Mouse (Mus musculus) limb, embryonic 14.5 days (tissue): ENCODE data around the gene Mms22l. TPM values are rescaled to one million over a fixed set of nuclear protein-coding genes. Genes with fewer than 3 reads are reported as not detected.

Source experiments
- ATAC-seq: fragments of 200-750 bp; cut with Nextera tagmentation; 2 replicates; pipeline ENCODE4 v1.8.0; 2017; ENCODE audit warnings: low read depth, moderate number of reproducible peaks, moderate TSS enrichment; ENCODE audit not compliant: low FRiP score
- DNase-seq: peaks from one replicate; pipeline ENCODE4 v3.0.0-alpha.2; 2015; ENCODE audit warnings: low spot score
- H3K27ac ChIP-seq: fragments of 300-500 bp; sonication (generic); replicated peaks from 2 replicates; pipeline ENCODE4 v1.5.1; 2014; ENCODE audit warnings: low read depth, mild to moderate bottlenecking, low read length, moderate library complexity, mixed read lengths
- H3K27me3 ChIP-seq: fragments of 300-500 bp; sonication (generic); 2 replicates; pipeline ENCODE4 v1.6.1; 2014; ENCODE audit warnings: low read length, mixed read lengths; ENCODE audit not compliant: control insufficient read depth, insufficient read depth
- H3K36me3 ChIP-seq: fragments of 300-500 bp; sonication (generic); 2 replicates; pipeline ENCODE4 v1.6.1; 2014; ENCODE audit warnings: mild to moderate bottlenecking, low read length, moderate library complexity, mixed read lengths; ENCODE audit not compliant: control insufficient read depth, insufficient read depth
- H3K4me1 ChIP-seq: fragments of 300-500 bp; sonication (generic); 2 replicates; pipeline ENCODE4 v1.6.1; 2014; ENCODE audit warnings: antibody characterized with exemption, low read length, mixed read lengths; ENCODE audit not compliant: control insufficient read depth, insufficient read depth
- H3K4me2 ChIP-seq: fragments of 300-500 bp; sonication (generic); replicated peaks from 2 replicates; pipeline ENCODE4 v1.6.1; 2014; ENCODE audit warnings: low read depth, mild to moderate bottlenecking, low read length, moderate library complexity; ENCODE audit not compliant: severe bottlenecking
- H3K4me3 ChIP-seq: fragments of 300-500 bp; sonication (generic); replicated peaks from 2 replicates; pipeline ENCODE4 v1.5.1; 2014; ENCODE audit warnings: low read length
- H3K9ac ChIP-seq: fragments of 300-500 bp; sonication (generic); 2 replicates; pipeline ENCODE4 v1.6.1; 2014; ENCODE audit warnings: mild to moderate bottlenecking, low read depth, low read length, moderate library complexity; ENCODE audit not compliant: severe bottlenecking
- H3K9me3 ChIP-seq: fragments of 300-500 bp; sonication (generic); 2 replicates; pipeline ENCODE4 v1.6.1; 2016; ENCODE audit warnings: low read length; ENCODE audit not compliant: control insufficient read depth
- POLR2A ChIP-seq: fragments of 200-500 bp; IDR thresholded peaks from 2 replicates; pipeline ENCODE4 v1.8.0; 2012; ENCODE audit warnings: inconsistent platforms, mild to moderate bottlenecking, moderate library complexity, borderline replicate concordance; ENCODE audit not compliant: insufficient read depth, insufficient read length; ENCODE audit errors: extremely low read depth
- WGBS: fragments of 180-500 bp; shearing (Covaris S2); extraction: QIAGEN DNeasy Blood & Tissue Kit; methylation state at CpG from one replicate; pipeline ENCODE4 v1.1.7; 2014; 5-methylcytosine and 5-hydroxymethylcytosine counted together
- polyA plus RNA-seq, 2 experiments: library from polyadenylated mRNA; depleted of rRNA in 1 of 2; stranded (reverse) in 1 of 2; unstranded in 1 of 2; fragments of >200 nt; fragmentation: Nextera tagmentation in 1 of 2; extraction: Ambion mirVana in 1 of 2; gene quantifications; 2 replicates each; pipeline versions ENCODE4 v1.2.1 to v1.2.3; 2012 to 2014

The Mms22l gene
- polyA plus RNA-seq, 2 experiments, result 25.5 to 26.0 TPM

DNA sequence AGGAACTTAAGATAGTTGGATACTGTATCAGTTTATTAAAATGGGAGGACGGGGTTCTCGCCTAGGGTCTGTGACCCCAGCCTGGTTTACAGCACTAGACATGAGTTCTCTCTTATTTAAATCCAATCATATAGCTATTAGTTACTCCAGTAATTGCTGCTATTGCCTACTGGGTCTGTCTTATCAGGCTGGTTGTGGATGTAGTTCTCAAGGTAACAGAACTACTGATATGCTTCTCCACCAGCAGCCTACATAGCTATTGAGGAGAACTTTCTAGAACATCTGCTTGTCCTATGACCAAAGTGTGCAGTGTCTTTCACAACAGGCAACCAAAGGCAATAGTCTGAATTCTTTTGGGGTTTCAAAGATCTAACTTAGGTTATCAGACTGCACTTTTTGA lies 113.3 kb downstream of the Mms22l start:
- DNase-seq, result no peak
- Histone ChIP-seq H3K9ac (no peak overlapping the region), H3K36me3 (0 out of 2 replicates have a peak, but pooled peaks cover 6% of the 10 kb centered on the region), H3K4me3 (no peak overlapping the region), H3K27me3 (no peaks in the 10 kb centered on the region), H3K4me2 (no peak overlapping the region), H3K4me1 (no peaks in the 10 kb centered on the region), H3K9me3 (no peaks in the 10 kb centered on the region), H3K27ac (no peak overlapping the region)
- TF ChIP-seq POLR2A, result no peak
- 90% methylated on average over 2 of the region's 2 CpGs for WGBS
- no peak for ATAC-seq

DNA sequence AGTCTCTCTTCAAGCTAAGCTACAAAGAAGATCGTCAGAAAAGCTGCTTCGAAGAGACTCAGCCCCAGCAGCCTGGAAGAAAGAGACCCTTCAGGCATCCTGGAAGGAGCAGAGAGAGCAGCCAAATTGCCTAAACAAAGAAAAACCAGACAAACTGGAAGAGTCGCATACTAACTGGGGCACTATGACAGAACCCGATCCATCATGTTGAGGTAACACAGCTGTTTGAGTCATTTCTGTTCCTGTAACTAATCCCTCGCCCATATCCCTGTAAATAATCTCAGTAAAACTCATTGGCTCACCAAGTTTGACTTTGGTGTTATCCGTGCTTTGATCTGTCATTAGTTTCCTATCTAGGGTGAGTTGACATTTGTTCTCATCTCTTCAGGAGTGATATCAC lies 123.8 kb downstream of the Mms22l start:
- Histone ChIP-seq H3K27ac (no peak overlapping the region), H3K27me3 (no peaks in the 10 kb centered on the region), H3K9ac (no peak overlapping the region), H3K36me3 (no peaks in the 10 kb centered on the region), H3K4me3 (no peak overlapping the region), H3K4me1 (no peaks in the 10 kb centered on the region), H3K9me3 (no peaks in the 10 kb centered on the region), H3K4me2 (no peak overlapping the region)
- WGBS, result 74% methylated on average over 6 of the region's 6 CpGs
- DNase-seq (peak; percentile 48), ATAC-seq (no peak)
- TF ChIP-seq POLR2A, result no peak

DNA sequence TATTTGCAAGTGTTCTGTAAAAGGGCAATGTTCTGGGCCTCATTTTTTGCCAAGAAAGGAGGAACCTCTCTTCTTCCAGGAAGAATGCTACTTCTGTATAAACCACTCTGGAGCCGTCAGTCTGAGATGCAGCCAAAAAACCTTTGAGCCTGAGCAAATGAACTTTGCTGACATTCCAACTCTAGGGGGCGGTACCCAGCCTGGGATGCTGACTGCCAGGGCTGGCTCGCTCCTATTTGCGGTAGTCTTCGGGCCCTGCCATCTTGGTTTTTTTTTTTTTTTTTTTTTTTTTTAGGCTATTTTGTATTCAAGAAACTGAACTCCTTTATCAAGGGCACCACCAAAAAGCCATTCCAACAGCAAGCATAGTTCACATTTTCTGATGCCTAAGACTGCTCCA lies 124.2 kb downstream of the Mms22l start:
- no peak for DNase-seq
- Histone ChIP-seq H3K36me3 (no peaks in the 10 kb centered on the region), H3K27ac (no peak overlapping the region), H3K9me3 (no peaks in the 10 kb centered on the region), H3K4me1 (no peaks in the 10 kb centered on the region), H3K27me3 (no peaks in the 10 kb centered on the region), H3K9ac (no peak overlapping the region), H3K4me3 (no peak overlapping the region), H3K4me2 (no peak overlapping the region)
- ATAC-seq, result no peak
- 79% methylated on average over 5 of the region's 5 CpGs for WGBS
- no peak for TF ChIP-seq POLR2A

DNA sequence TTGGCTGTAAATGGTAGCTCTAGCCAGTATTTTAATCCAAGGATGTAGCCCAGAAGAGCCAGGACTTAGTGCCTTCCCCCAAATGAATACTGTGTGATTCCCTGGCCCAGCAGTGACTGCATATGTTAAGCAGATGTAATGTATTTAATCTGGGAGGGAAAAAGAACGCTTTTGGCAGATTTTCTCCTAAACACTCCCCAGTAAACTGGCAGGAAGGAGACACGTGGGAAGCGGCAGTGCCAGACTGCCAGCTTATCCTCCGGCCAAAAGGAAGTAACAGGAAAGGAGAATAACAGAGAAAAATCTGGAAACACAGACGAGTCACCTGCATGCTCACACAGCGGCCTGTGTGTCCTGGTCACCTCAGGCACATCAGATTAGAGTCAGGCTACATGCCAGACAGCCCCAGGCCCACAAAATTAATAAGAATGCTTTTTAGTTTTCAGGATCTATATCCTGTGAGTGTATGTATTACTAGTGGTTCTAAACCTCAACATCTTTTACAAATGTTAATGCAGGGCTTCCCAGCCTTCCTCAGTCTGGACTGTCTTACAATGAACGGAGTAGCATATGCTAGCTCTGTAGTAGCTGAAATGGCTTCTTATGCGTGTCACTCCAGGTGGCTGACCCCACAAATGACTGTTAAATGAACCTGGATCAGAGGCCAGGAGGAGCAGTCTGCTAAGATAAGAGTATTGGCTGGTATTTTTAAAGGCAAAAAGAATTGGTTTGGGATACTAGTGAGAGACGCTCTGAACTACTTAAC lies 125.4 kb downstream of the Mms22l start:
- no peak overlapping the region for H3K27ac ChIP-seq
- no peak overlapping the region for H3K4me3 ChIP-seq
- no peak; the same call in 1 of the 2 replicates for ATAC-seq
- TF ChIP-seq POLR2A, result no peak
- no peaks in the 10 kb centered on the region; the same call in 1 of the 2 replicates for H3K4me1 ChIP-seq
- no peaks in the 10 kb centered on the region for H3K9me3 ChIP-seq
- H3K4me2 ChIP-seq, result no peak overlapping the region
- H3K36me3 ChIP-seq, result no peaks in the 10 kb centered on the region
- H3K9ac ChIP-seq, result no peak overlapping the region
- WGBS, result 60% methylated on average over 9 of the region's 9 CpGs
- DNase-seq, result no peak
- H3K27me3 ChIP-seq, result no peaks in the 10 kb centered on the region

DNA sequence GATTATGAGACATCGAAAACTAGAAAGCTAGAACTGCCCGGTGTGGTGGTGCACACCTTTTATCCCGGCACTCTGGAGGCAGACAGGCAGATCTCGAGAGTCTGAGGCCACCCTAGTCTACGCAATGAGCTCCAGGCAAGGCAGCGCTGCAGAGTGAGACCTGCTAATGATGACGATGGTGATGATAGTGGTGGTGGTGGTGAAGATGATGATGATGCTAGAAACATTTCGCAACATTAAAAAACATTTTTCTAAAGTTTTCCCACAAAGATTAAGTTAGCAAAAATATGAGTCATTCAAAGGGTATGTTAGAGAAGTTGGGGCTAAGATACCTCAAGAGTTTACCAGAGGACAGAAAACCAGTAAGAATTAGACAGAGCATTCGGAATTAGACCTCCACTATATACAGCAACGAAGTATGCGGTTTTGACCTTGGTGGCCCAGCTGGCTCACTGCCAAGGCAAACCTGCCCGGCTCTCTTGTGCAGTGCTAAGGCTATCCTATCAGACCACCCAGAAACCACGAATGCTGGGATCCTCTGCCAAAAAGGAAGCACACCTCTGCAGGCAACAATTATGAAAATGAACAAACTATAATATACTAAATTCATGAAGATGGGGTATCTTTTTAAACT lies 129.8 kb downstream of the Mms22l start:
- no peak overlapping the region for H3K27ac ChIP-seq
- no peaks in the 10 kb centered on the region for H3K27me3 ChIP-seq
- WGBS, result 67% methylated on average over 13 of the region's 13 CpGs
- DNase-seq (no peak), ATAC-seq (peak; percentile 66; the same call in 1 of the 2 replicates)
- no peaks in the 10 kb centered on the region for H3K9me3 ChIP-seq
- no peak overlapping the region for H3K4me2 ChIP-seq
- no peaks in the 10 kb centered on the region; the same call in 1 of the 2 replicates for H3K4me1 ChIP-seq
- H3K4me3 ChIP-seq, result no peak overlapping the region
- no peak overlapping the region for H3K9ac ChIP-seq
- no peak for TF ChIP-seq POLR2A
- H3K36me3 ChIP-seq, result no peaks in the 10 kb centered on the region
